In genomic region chr9:95531144-95531543, GRCm38 (mm10) we compare ENCODE assay signal across 11 mouse cellular contexts.
A peak's percentile ranks its signal among the peaks of the same experiment; 100 is the strongest.
DNase-seq lines count a peak whose midpoint lies in the region.
"Had no signal": no experiment of that assay in that cellular context is flagged by ENCODE, and none has a peak within 500 bp of the region (broad histone marks: within the 10 kb centered on the region; RNA-seq: fewer than 3 reads in every experiment).

No protein-coding gene starts in this region.

- DNase-seq in kidney, postnatal 14 days: peak; percentile 21
- no peak for DNase-seq in kidney, adult 9 months
- peak; percentile 69 for DNase-seq in adipocyte (ENCODE audit: low spot score)
- peak; percentile 82 for DNase-seq in cerebellum, adult 9-11 months
- peak; percentile 49 for DNase-seq in telencephalon, adult 2 months (ENCODE audit: low read depth, low spot score)
- DNase-seq in right cerebral cortex, adult 18-20 months: no peak
- DNase-seq in urinary bladder, adult 18-20 months (ENCODE audit: low spot score in 2 of 2): no peak
- DNase-seq: kidney, postnatal 10 days; liver, postnatal 0 days; lung, postnatal 36 days; thymus, postnatal 25 days had no signal

Comparison
In these comparisons a context has a peak if more than half of its experiments do, and no peak if none do; other contexts are left out.
1. DNase-seq: peak in kidney, postnatal 14 days (single experiment), adipocyte (single experiment), cerebellum, adult 9-11 months (single experiment) and telencephalon, adult 2 months (single experiment); none in kidney, adult 9 months (single experiment), right cerebral cortex, adult 18-20 months (single experiment) and urinary bladder, adult 18-20 months (0 of 2).